ENCODE assay signal across 8 mouse cellular contexts in genomic region chr7:126821835-126822511, GRCm38 (mm10). TPM values are rescaled to one million over a fixed set of nuclear protein-coding genes. Genes with fewer than 3 reads are reported as not detected.
A peak's percentile ranks its signal among the peaks of the same experiment; 100 is the strongest.
DNase-seq lines count a peak whose midpoint lies in the region; ATAC-seq and TF ChIP-seq lines count a peak whose summit lies in the region.

No protein-coding gene starts in this region.

- no peaks in the 10 kb centered on the region for H3K36me3 ChIP-seq in heart, embryonic 15.5 days
- no peaks in the 10 kb centered on the region for H3K36me3 ChIP-seq in kidney, postnatal 0 days (ENCODE audit: insufficient read depth, low read length)
- peaks cover 9% of the 10 kb centered on the region; the same call in 1 of the 2 replicates for H3K36me3 ChIP-seq in neural tube, embryonic 13.5 days
- no peaks in the 10 kb centered on the region for H3K36me3 ChIP-seq in stomach, postnatal 0 days (ENCODE audit: control insufficient read depth, insufficient read depth, low read length)

- H3K4me1 ChIP-seq in bone marrow macrophage, adult 2 months (ENCODE audit: control insufficient read depth, insufficient read depth, low read length), result peaks cover 16% of the 10 kb centered on the region
- H3K4me1 ChIP-seq in embryonic fibroblast, embryonic 13.5 days (ENCODE audit: control insufficient read depth, insufficient read depth, low read length), result no peaks in the 10 kb centered on the region
- H3K4me1 ChIP-seq in heart, embryonic 15.5 days (replicated peaks), result peaks cover 10% of the 10 kb centered on the region
- peaks cover 4% of the 10 kb centered on the region; the same call in 1 of the 2 replicates for H3K4me1 ChIP-seq in kidney, postnatal 0 days (replicated peaks; ENCODE audit: insufficient read depth, low read length)
- peaks cover 49% of the 10 kb centered on the region for H3K4me1 ChIP-seq in neural tube, embryonic 13.5 days (replicated peaks)
- no peaks in the 10 kb centered on the region for H3K4me1 ChIP-seq in stomach, postnatal 0 days (replicated peaks; ENCODE audit: control insufficient read depth, insufficient read depth)

- peak; percentile 79 for TF ChIP-seq CTCF in bone marrow macrophage, adult 2 months (IDR thresholded peaks at IDR 0.05; ENCODE audit: low read depth, low read length)
- TF ChIP-seq CTCF in embryonic fibroblast, embryonic 13.5 days (IDR thresholded peaks at IDR 0.05; ENCODE audit: borderline replicate concordance, insufficient read depth, low read length), result peak; percentile 94
- peak; percentile 98 for TF ChIP-seq CTCF in kidney, postnatal 0 days (IDR thresholded peaks at IDR 0.05; ENCODE audit: low read depth)
- peak; percentile 98 for TF ChIP-seq CTCF in stomach, postnatal 0 days (IDR thresholded peaks at IDR 0.05; ENCODE audit: low read depth)

- WGBS in heart, embryonic 15.5 days, result 22% methylated on average over 7 of the region's 7 CpGs
- 29% methylated on average over 7 of the region's 7 CpGs for WGBS in kidney, postnatal 0 days
- WGBS in neural tube, embryonic 13.5 days, result 25% methylated on average over 7 of the region's 7 CpGs
- WGBS in stomach, postnatal 0 days, result 27% methylated on average over 7 of the region's 7 CpGs

- H3K4me2 ChIP-seq in heart, embryonic 15.5 days, result no peak overlapping the region
- no peak overlapping the region for H3K4me2 ChIP-seq in kidney, postnatal 0 days (ENCODE audit: low read length)
- peak overlapping the region; percentile 71 for H3K4me2 ChIP-seq in neural tube, embryonic 13.5 days
- no peak overlapping the region for H3K4me2 ChIP-seq in stomach, postnatal 0 days (replicated peaks; ENCODE audit: low read depth)

- TF ChIP-seq POLR2A in bone marrow macrophage, adult 2 months (IDR thresholded peaks at IDR 0.05; ENCODE audit: borderline replicate concordance, low read depth, low read length), result no peak; the same call in 1 of the 2 replicates
- TF ChIP-seq POLR2A in embryonic fibroblast, embryonic 13.5 days (IDR thresholded peaks at IDR 0.05; ENCODE audit: low read depth, low read length), result no peak

- H3K9me3 ChIP-seq in heart, embryonic 15.5 days (replicated peaks), result no peaks in the 10 kb centered on the region
- H3K9me3 ChIP-seq in kidney, postnatal 0 days (replicated peaks; ENCODE audit: low read length), result no peaks in the 10 kb centered on the region
- 0 out of 2 replicates have a peak, but pooled peaks cover 4% of the 10 kb centered on the region for H3K9me3 ChIP-seq in neural tube, embryonic 13.5 days
- no peaks in the 10 kb centered on the region for H3K9me3 ChIP-seq in stomach, postnatal 0 days (ENCODE audit: control insufficient read depth, low read length)

- no peak for TF ChIP-seq EP300 in stomach, postnatal 0 days (optimal IDR thresholded peaks at IDR 0.05)

- no peak overlapping the region for H3K9ac ChIP-seq in heart, embryonic 15.5 days
- no peak overlapping the region for H3K9ac ChIP-seq in kidney, postnatal 0 days (ENCODE audit: low read depth, low read length)
- peak overlapping the region; percentile 95 for H3K9ac ChIP-seq in neural tube, embryonic 13.5 days
- no peak overlapping the region for H3K9ac ChIP-seq in stomach, postnatal 0 days (ENCODE audit: low read length)

- no peak overlapping the region for H3K4me3 ChIP-seq in bone marrow macrophage, adult 2 months (ENCODE audit: insufficient read depth, low read length)
- H3K4me3 ChIP-seq in embryonic fibroblast, embryonic 13.5 days (ENCODE audit: insufficient read depth, low read length), result no peak overlapping the region
- no peak overlapping the region for H3K4me3 ChIP-seq in heart, embryonic 15.5 days
- no peak overlapping the region for H3K4me3 ChIP-seq in kidney, postnatal 0 days (replicated peaks; ENCODE audit: low read depth, low read length)
- peak overlapping the region; percentile 67 for H3K4me3 ChIP-seq in neural tube, embryonic 13.5 days
- no peak overlapping the region for H3K4me3 ChIP-seq in stomach, postnatal 0 days (ENCODE audit: low read depth, low read length)

- peak overlapping the region; percentile 97 for H3K27ac ChIP-seq in bone marrow macrophage, adult 2 months (ENCODE audit: insufficient read depth, low read depth, low read length)
- no peak overlapping the region for H3K27ac ChIP-seq in embryonic fibroblast, embryonic 13.5 days (ENCODE audit: insufficient read depth, low read length)
- H3K27ac ChIP-seq in heart, embryonic 15.5 days, result no peak overlapping the region
- H3K27ac ChIP-seq in kidney, postnatal 0 days, result no peak overlapping the region
- H3K27ac ChIP-seq in neural tube, embryonic 13.5 days (replicated peaks), result peak overlapping the region; percentile 90
- no peak overlapping the region for H3K27ac ChIP-seq in stomach, postnatal 0 days (replicated peaks)

- H3K27me3 ChIP-seq in heart, embryonic 15.5 days, result peaks cover 41% of the 10 kb centered on the region
- H3K27me3 ChIP-seq in kidney, postnatal 0 days (ENCODE audit: insufficient read depth, low read length), result no peaks in the 10 kb centered on the region
- H3K27me3 ChIP-seq in neural tube, embryonic 13.5 days, result no peaks in the 10 kb centered on the region
- H3K27me3 ChIP-seq in stomach, postnatal 0 days (ENCODE audit: control insufficient read depth, insufficient read depth, low read length), result peaks cover 2% of the 10 kb centered on the region; the same call in 1 of the 2 replicates

- peak; percentile 86 for DNase-seq in kidney, postnatal 0 days (ENCODE audit: low spot score)
- DNase-seq in lung, adult 18-20 months, result peak; percentile 78 to 84
- peak; percentile 74 for DNase-seq in stomach, postnatal 0 days (ENCODE audit: low spot score)

- ATAC-seq in CD4-positive, CD25-positive, alpha-beta regulatory T cell, adult 4 months, result peak; percentile 71
- ATAC-seq in heart, embryonic 15.5 days (replicated peaks; ENCODE audit: insufficient number of reproducible peaks, insufficient read depth, low FRiP score, low read depth), result 0 out of 2 replicates have a peak, but pooled peaks have one; percentile 41
- no peak for ATAC-seq in kidney, postnatal 0 days (replicated peaks; ENCODE audit: low FRiP score, low read depth)
- ATAC-seq in neural tube, embryonic 13.5 days (ENCODE audit: low read depth), result no peak
- ATAC-seq in stomach, postnatal 0 days (ENCODE audit: low FRiP score, low TSS enrichment), result peak; percentile 45

RNA-seq across cellular contexts. Expression of gene 4930451I11Rik, which starts 9.5 kb away (rescaled TPM):
- not detected for polyA plus RNA-seq in CD4-positive, CD25-positive, alpha-beta regulatory T cell, adult 4 months (2017; shearing (Covaris generic))
- polyA plus RNA-seq in bone marrow macrophage, adult 2 months (2012; ENCODE audit: insufficient read depth, insufficient read length, missing spikeins), result not detected in 2 replicates
- not detected in 2 replicates for polyA plus RNA-seq in embryonic fibroblast, embryonic 13.5 days (2011; ENCODE audit: insufficient read length, low read depth, missing spikeins)
- not detected in 2 replicates for polyA plus RNA-seq in heart, embryonic 15.5 days (2015; fragmentation: Nextera tagmentation; extraction: Ambion mirVana)
- polyA plus RNA-seq in kidney, postnatal 0 days (2015; fragmentation: Nextera tagmentation; extraction: Ambion mirVana), result 0.37 TPM in 1 of 2 replicates, not detected in the other
- polyA plus RNA-seq in neural tube, embryonic 13.5 days (2015; fragmentation: Nextera tagmentation; extraction: Ambion mirVana), result not detected in 2 replicates
- not detected in 2 replicates for polyA plus RNA-seq in stomach, postnatal 0 days (2015; fragmentation: Nextera tagmentation; extraction: Ambion mirVana)

RNA-seq across cellular contexts. Expression of gene Fam57b, which starts 24.5 kb away (rescaled TPM):
- polyA plus RNA-seq in CD4-positive, CD25-positive, alpha-beta regulatory T cell, adult 4 months (2017; shearing (Covaris generic)), result not detected
- polyA plus RNA-seq in bone marrow macrophage, adult 2 months (2012; ENCODE audit: insufficient read depth, insufficient read length, missing spikeins), result 0.74 and 0.85 TPM in 2 replicates
- 0.37 and 1.2 TPM in 2 replicates for polyA plus RNA-seq in embryonic fibroblast, embryonic 13.5 days (2011; ENCODE audit: insufficient read length, low read depth, missing spikeins)
- 0.69 and 1.3 TPM in 2 replicates for polyA plus RNA-seq in heart, embryonic 15.5 days (2015; fragmentation: Nextera tagmentation; extraction: Ambion mirVana)
- polyA plus RNA-seq in kidney, postnatal 0 days (2015; fragmentation: Nextera tagmentation; extraction: Ambion mirVana), result 0.11 and 0.14 TPM in 2 replicates
- 36.8 and 40.6 TPM in 2 replicates for polyA plus RNA-seq in neural tube, embryonic 13.5 days (2015; fragmentation: Nextera tagmentation; extraction: Ambion mirVana)
- polyA plus RNA-seq in stomach, postnatal 0 days (2015; fragmentation: Nextera tagmentation; extraction: Ambion mirVana), result 0.57 and 0.59 TPM in 2 replicates

RNA-seq across cellular contexts. Expression of gene Doc2a, which starts 25.2 kb away (rescaled TPM):
- not detected for polyA plus RNA-seq in CD4-positive, CD25-positive, alpha-beta regulatory T cell, adult 4 months (2017; shearing (Covaris generic))
- not detected in 2 replicates for polyA plus RNA-seq in bone marrow macrophage, adult 2 months (2012; ENCODE audit: insufficient read depth, insufficient read length, missing spikeins)
- not detected in 2 replicates for polyA plus RNA-seq in embryonic fibroblast, embryonic 13.5 days (2011; ENCODE audit: insufficient read length, low read depth, missing spikeins)
- polyA plus RNA-seq in heart, embryonic 15.5 days (2015; fragmentation: Nextera tagmentation; extraction: Ambion mirVana), result 0.53 TPM in 1 of 2 replicates, not detected in the other
- polyA plus RNA-seq in kidney, postnatal 0 days (2015; fragmentation: Nextera tagmentation; extraction: Ambion mirVana), result 7.6 and 7.7 TPM in 2 replicates
- polyA plus RNA-seq in neural tube, embryonic 13.5 days (2015; fragmentation: Nextera tagmentation; extraction: Ambion mirVana), result 8.2 and 9.5 TPM in 2 replicates
- polyA plus RNA-seq in stomach, postnatal 0 days (2015; fragmentation: Nextera tagmentation; extraction: Ambion mirVana), result 0.15 and 0.41 TPM in 2 replicates

RNA-seq across cellular contexts. Expression of gene Ppp4c, which starts 29.7 kb away (rescaled TPM):
- 100 to 1,000 TPM; 139 to 140 TPM for polyA plus RNA-seq in CD4-positive, CD25-positive, alpha-beta regulatory T cell, adult 4 months (2017; shearing (Covaris generic))
- 153 and 164 TPM in 2 replicates for polyA plus RNA-seq in bone marrow macrophage, adult 2 months (2012; ENCODE audit: insufficient read depth, insufficient read length, missing spikeins)
- 106 and 118 TPM in 2 replicates for polyA plus RNA-seq in embryonic fibroblast, embryonic 13.5 days (2011; ENCODE audit: insufficient read length, low read depth, missing spikeins)
- 120 and 149 TPM in 2 replicates for polyA plus RNA-seq in heart, embryonic 15.5 days (2015; fragmentation: Nextera tagmentation; extraction: Ambion mirVana)
- 189 and 192 TPM in 2 replicates for polyA plus RNA-seq in kidney, postnatal 0 days (2015; fragmentation: Nextera tagmentation; extraction: Ambion mirVana)
- 216 and 230 TPM in 2 replicates for polyA plus RNA-seq in neural tube, embryonic 13.5 days (2015; fragmentation: Nextera tagmentation; extraction: Ambion mirVana)
- 118 and 122 TPM in 2 replicates for polyA plus RNA-seq in stomach, postnatal 0 days (2015; fragmentation: Nextera tagmentation; extraction: Ambion mirVana)

RNA-seq across cellular contexts. Expression of gene Hirip3, which starts 39.8 kb away (rescaled TPM):
- 10 to 100 TPM; 12.7 to 20.6 TPM for polyA plus RNA-seq in CD4-positive, CD25-positive, alpha-beta regulatory T cell, adult 4 months (2017; shearing (Covaris generic))
- polyA plus RNA-seq in bone marrow macrophage, adult 2 months (2012; ENCODE audit: insufficient read depth, insufficient read length, missing spikeins), result 32.0 and 33.5 TPM in 2 replicates
- 20.5 and 40.2 TPM in 2 replicates for polyA plus RNA-seq in embryonic fibroblast, embryonic 13.5 days (2011; ENCODE audit: insufficient read length, low read depth, missing spikeins)
- polyA plus RNA-seq in heart, embryonic 15.5 days (2015; fragmentation: Nextera tagmentation; extraction: Ambion mirVana), result 14.3 and 24.2 TPM in 2 replicates
- polyA plus RNA-seq in kidney, postnatal 0 days (2015; fragmentation: Nextera tagmentation; extraction: Ambion mirVana), result 16.3 and 20.5 TPM in 2 replicates
- polyA plus RNA-seq in neural tube, embryonic 13.5 days (2015; fragmentation: Nextera tagmentation; extraction: Ambion mirVana), result 19.0 and 19.9 TPM in 2 replicates
- polyA plus RNA-seq in stomach, postnatal 0 days (2015; fragmentation: Nextera tagmentation; extraction: Ambion mirVana), result 5.7 and 7.6 TPM in 2 replicates

Comparison
In these comparisons a context has a peak if more than half of its experiments do, and no peak if none do; other contexts are left out.
1. ATAC-seq: peak in CD4-positive, CD25-positive, alpha-beta regulatory T cell, adult 4 months (single experiment), heart, embryonic 15.5 days (single experiment) and stomach, postnatal 0 days (single experiment); none in kidney, postnatal 0 days (single experiment) and neural tube, embryonic 13.5 days (single experiment).
2. H3K27ac ChIP-seq: peak in bone marrow macrophage, adult 2 months (single experiment) and neural tube, embryonic 13.5 days (single experiment); none in embryonic fibroblast, embryonic 13.5 days (single experiment), heart, embryonic 15.5 days (single experiment), kidney, postnatal 0 days (single experiment) and stomach, postnatal 0 days (single experiment).
3. RNA of gene Fam57b, which starts 24.5 kb away (polyA plus RNA-seq): 36.8 to 40.6 TPM in neural tube, embryonic 13.5 days; 0.37 to 1.2 TPM in embryonic fibroblast, embryonic 13.5 days, 0.74 to 0.85 TPM in bone marrow macrophage, adult 2 months, 0.69 to 1.3 TPM in heart, embryonic 15.5 days, 0.57 to 0.59 TPM in stomach, postnatal 0 days, 0.11 to 0.14 TPM in kidney, postnatal 0 days and not detected in CD4-positive, CD25-positive, alpha-beta regulatory T cell, adult 4 months; every median in the first group is over 10 times any median in the second.
4. Peak in every context shown above with its lines, with median percentiles within 50 percentile points of each other: CTCF ChIP-seq and DNase-seq.